Mouse (Mus musculus): Measurements from ENCODE around the gene Magi1.

DNA sequence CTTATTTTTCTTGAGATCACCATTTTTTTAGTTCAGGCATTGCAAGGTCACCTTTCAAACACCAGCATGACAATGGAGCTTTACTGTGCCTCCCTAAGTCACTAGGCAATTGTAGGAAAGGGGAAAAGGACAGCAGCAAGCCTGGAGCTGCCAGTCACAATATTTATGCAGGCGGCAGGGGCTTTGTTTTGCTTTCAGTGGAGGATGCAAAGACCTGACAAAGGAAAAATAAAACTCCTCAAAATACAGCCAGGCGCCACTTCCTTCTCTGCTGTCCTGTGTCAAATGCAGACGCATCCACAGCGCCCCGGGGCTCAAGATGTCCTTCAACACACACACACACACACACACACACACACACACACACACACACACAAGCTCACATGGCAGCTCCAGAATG is 77.8 kb downstream of the Magi1 start:
- TF ChIP-seq POLR2A (IDR thresholded peaks at IDR 0.05; ENCODE audit: borderline replicate concordance, extremely low read depth, insufficient read depth, insufficient read length, poor library complexity, severe bottlenecking) (no peak), CTCF (IDR thresholded peaks at IDR 0.05; ENCODE audit: borderline replicate concordance, extremely low read depth, insufficient read depth, insufficient read length) (no peak)

Data from brain, embryonic 14.5 days (tissue).